Mouse (Mus musculus): ENCODE measurements around the gene Tnp2. TPM values are rescaled to one million over a fixed set of nuclear protein-coding genes. Genes with fewer than 3 reads are reported as not detected.

Gene Tnp2
- polyA plus RNA-seq, 1 experiment from 2014 or later: not detected

- no peak overlapping the region for H3K4me2 ChIP-seq (ENCODE audit: low read length)
- H3K27me3 ChIP-seq (ENCODE audit: control insufficient read depth, insufficient read depth, low read depth, low read length): no peaks in the 10 kb centered on the region
- no peak overlapping the region for H3K27ac ChIP-seq (ENCODE audit: low read length)
- H3K9me3 ChIP-seq (replicated peaks; ENCODE audit: control insufficient read depth, low read length, poor library complexity, severe bottlenecking): no peaks in the 10 kb centered on the region
- H3K36me3 ChIP-seq (ENCODE audit: control insufficient read depth, insufficient read depth, low read length): no peaks in the 10 kb centered on the region
- 74% methylated on average over 9 of the region's 9 CpGs for WGBS
- ATAC-seq: no peak
- no peak overlapping the region for H3K9ac ChIP-seq (ENCODE audit: low read depth, low read length)
- no peak overlapping the region for H3K4me3 ChIP-seq (ENCODE audit: low read depth, low read length)
- no peaks in the 10 kb centered on the region for H3K4me1 ChIP-seq (ENCODE audit: control insufficient read depth, insufficient read depth, low read length)
These were observed 48.5 kb downstream of the Tnp2 start for GRCm38 (mm10) chr16:10739854-10740398.

GRCm38 (mm10) chr16:10738866-10739265, 49.6 kb downstream of the Tnp2 start:
- no peaks in the 10 kb centered on the region for H3K9me3 ChIP-seq (replicated peaks; ENCODE audit: control insufficient read depth, low read length, poor library complexity, severe bottlenecking)

More at GRCm38 (mm10) chr16:10738866-10739265, 49.6 kb downstream of the Tnp2 start:
- Histone ChIP-seq H3K9ac (ENCODE audit: low read depth, low read length) (no peak overlapping the region), H3K4me1 (ENCODE audit: control insufficient read depth, insufficient read depth, low read length) (no peaks in the 10 kb centered on the region), H3K27me3 (ENCODE audit: control insufficient read depth, insufficient read depth, low read depth, low read length) (no peaks in the 10 kb centered on the region), H3K27ac (ENCODE audit: low read length) (no peak overlapping the region), H3K4me3 (ENCODE audit: low read depth, low read length) (no peak overlapping the region), H3K36me3 (ENCODE audit: control insufficient read depth, insufficient read depth, low read length) (no peaks in the 10 kb centered on the region), H3K4me2 (ENCODE audit: low read length) (no peak overlapping the region)
- WGBS: 93% methylated on average over 3 of the region's 3 CpGs
- ATAC-seq: no peak

Other genes with a start within 250 kb of the Tnp2 start
- gene Dexi, start 245.6 kb downstream of the Tnp2 start, polyA plus RNA-seq (2015; fragmentation: Nextera tagmentation; extraction: Ambion mirVana): 12.7 and 13.3 TPM in 2 replicates
- gene Clec16a, start 243.3 kb downstream of the Tnp2 start, polyA plus RNA-seq (2015; fragmentation: Nextera tagmentation; extraction: Ambion mirVana): 70.0 and 74.0 TPM in 2 replicates
- gene Socs1, start 3.1 kb downstream of the Tnp2 start, polyA plus RNA-seq (2015; fragmentation: Nextera tagmentation; extraction: Ambion mirVana): 4.0 and 5.0 TPM in 2 replicates
- not detected in 2 replicates for gene Prm3, start 2.3 kb upstream of the Tnp2 start, polyA plus RNA-seq (2015; fragmentation: Nextera tagmentation; extraction: Ambion mirVana)
- gene Prm2, start 7.5 kb upstream of the Tnp2 start, polyA plus RNA-seq (2015; fragmentation: Nextera tagmentation; extraction: Ambion mirVana): not detected in 2 replicates
- gene Prm1, start 17.2 kb upstream of the Tnp2 start, polyA plus RNA-seq (2015; fragmentation: Nextera tagmentation; extraction: Ambion mirVana): 0.46 and 0.70 TPM in 2 replicates
- gene Gm11172, start 24.3 kb upstream of the Tnp2 start, polyA plus RNA-seq (2015; fragmentation: Nextera tagmentation; extraction: Ambion mirVana): not detected in 2 replicates
- gene Rmi2, start 46.4 kb upstream of the Tnp2 start, polyA plus RNA-seq (2015; fragmentation: Nextera tagmentation; extraction: Ambion mirVana): 0.31 and 0.39 TPM in 2 replicates

Measured in midbrain, embryonic 16.5 days (tissue).